ENCODE assay signal across 9 mouse cellular contexts in genomic region chr5:142926204-142926939, GRCm38 (mm10). TPM values are rescaled to one million over a fixed set of nuclear protein-coding genes. Genes with fewer than 3 reads are reported as not detected.
DNase-seq lines count a peak whose midpoint lies in the region; ATAC-seq lines count a peak whose summit lies in the region.
"Had no signal": no experiment of that assay in that cellular context is flagged by ENCODE, and none has a peak within 500 bp of the region (broad histone marks: within the 10 kb centered on the region; RNA-seq: fewer than 3 reads in every experiment).

No protein-coding gene starts in this region.

- no peak overlapping the region for H3K9ac ChIP-seq in limb, embryonic 13.5 days

- no peak overlapping the region for H3K4me3 ChIP-seq in limb, embryonic 13.5 days
- H3K4me3 ChIP-seq: erythroblast, embryonic 14.5 days had no signal

- peak; percentile 44 to 55 for DNase-seq in spleen, postnatal 10 days (ENCODE audit: low spot score in 2 of 2)
- no peak for DNase-seq in spleen, adult 12 weeks (ENCODE audit: low spot score)
- peak; percentile 77 for DNase-seq in embryo, embryonic 9.5 days (ENCODE audit: extremely low spot score)
- peak; percentile 78 to 81 for DNase-seq in heart, postnatal 10 days
- DNase-seq in cerebellum, postnatal 14 days, result no peak
- no peak for DNase-seq in left cerebral cortex, postnatal 14 days (ENCODE audit: low spot score in 2 of 2)

- H3K4me2 ChIP-seq in limb, embryonic 13.5 days (replicated peaks), result 0 out of 2 replicates have a peak overlapping the region, but pooled peaks have one; percentile 1

- no peak overlapping the region for H3K27ac ChIP-seq in limb, embryonic 13.5 days

- H3K27me3 ChIP-seq in limb, embryonic 13.5 days, result no peaks in the 10 kb centered on the region

- H3K36me3 ChIP-seq in limb, embryonic 13.5 days, result no peaks in the 10 kb centered on the region

- H3K4me1 ChIP-seq in limb, embryonic 13.5 days, result peaks cover 17% of the 10 kb centered on the region

- intact Hi-C loops in heart, postnatal 10 days (cut with DNase I), result loop anchor here (1.0 to 2.0 kb wide), 2 partner anchors 18 to 31 kb away; partner anchors contain the start of gene Fbxl18
- intact Hi-C loops in left cerebral cortex, postnatal 14 days (cut with DNase I), result no loop called here

- no peaks in the 10 kb centered on the region for H3K9me3 ChIP-seq in limb, embryonic 13.5 days

- ATAC-seq in limb, embryonic 13.5 days (ENCODE audit: low FRiP score, low read depth), result no peak
- ATAC-seq in monocyte, adult 5-6 weeks (replicated peaks; ENCODE audit: insufficient number of reproducible peaks, low FRiP score, low TSS enrichment, poor library complexity, severe bottlenecking), result peak; percentile 66

- WGBS in limb, embryonic 13.5 days, result 19% methylated on average over 13 of the region's 13 CpGs

RNA-seq across cellular contexts. Expression of gene Actb, which starts 19.8 kb away (rescaled TPM):
- total RNA-seq in heart, postnatal 10 days (2021), result 1,000 to 10,000 TPM; 1,831 to 2,004 TPM
- polyA plus RNA-seq in limb, embryonic 13.5 days (2015; fragmentation: Nextera tagmentation; extraction: Ambion mirVana), result 15,880 and 15,896 TPM in 2 replicates
- 6,587 to 7,071 TPM (median 6,776 TPM) in 3 replicates for total RNA-seq in monocyte, adult 5-6 weeks (2017)
- 1,000 to 10,000 TPM; 3,011 to 3,018 TPM for total RNA-seq in left cerebral cortex, postnatal 14 days (2021)

RNA-seq across cellular contexts. Expression of gene Fbxl18, which starts 31.2 kb away (rescaled TPM):
- total RNA-seq in heart, postnatal 10 days (2021), result 1 to 10 TPM; 8.8 to 9.2 TPM
- polyA plus RNA-seq in limb, embryonic 13.5 days (2015; fragmentation: Nextera tagmentation; extraction: Ambion mirVana), result 14.1 and 16.1 TPM in 2 replicates
- 1.6 to 3.6 TPM (median 2.3 TPM) in 3 replicates for total RNA-seq in monocyte, adult 5-6 weeks (2017)
- 10 to 100 TPM; 34.2 to 34.4 TPM for total RNA-seq in left cerebral cortex, postnatal 14 days (2021)

RNA-seq across cellular contexts. Expression of gene Fscn1, which starts 33.8 kb away (rescaled TPM):
- 100 to 1,000 TPM; 103 to 132 TPM for total RNA-seq in heart, postnatal 10 days (2021)
- polyA plus RNA-seq in limb, embryonic 13.5 days (2015; fragmentation: Nextera tagmentation; extraction: Ambion mirVana), result 421 and 428 TPM in 2 replicates
- 1.2 TPM in 1 of 3 replicates, not detected in the others for total RNA-seq in monocyte, adult 5-6 weeks (2017)
- 100 to 1,000 TPM; 408 to 429 TPM for total RNA-seq in left cerebral cortex, postnatal 14 days (2021)

Comparison
In these comparisons a context has a peak if more than half of its experiments do, and no peak if none do; other contexts are left out.
1. DNase-seq: peak in spleen, postnatal 10 days (2 of 2), embryo, embryonic 9.5 days (single experiment) and heart, postnatal 10 days (2 of 2); none in spleen, adult 12 weeks (single experiment), cerebellum, postnatal 14 days (0 of 2) and left cerebral cortex, postnatal 14 days (0 of 2).
2. RNA of gene Fscn1, which starts 33.8 kb away (total RNA-seq): 408 to 429 TPM in left cerebral cortex, postnatal 14 days and 103 to 132 TPM in heart, postnatal 10 days; 1.2 TPM in monocyte, adult 5-6 weeks; every median in the first group is over 10 times any median in the second.